Mouse (Mus musculus) E14TG2a.4 (cell line): Measurements from ENCODE around the gene Kat6b.

Source experiments
- CTCF ChIP-seq: conservative IDR thresholded peaks from 2 replicates; pipeline ENCODE4 v1.5.1; 2014; ENCODE audit warnings: low read length
- NANOG ChIP-seq: IDR thresholded peaks from 2 replicates; pipeline ENCODE4 v1.6.1; 2014; ENCODE audit warnings: borderline replicate concordance, low read length, mixed read lengths

DNA sequence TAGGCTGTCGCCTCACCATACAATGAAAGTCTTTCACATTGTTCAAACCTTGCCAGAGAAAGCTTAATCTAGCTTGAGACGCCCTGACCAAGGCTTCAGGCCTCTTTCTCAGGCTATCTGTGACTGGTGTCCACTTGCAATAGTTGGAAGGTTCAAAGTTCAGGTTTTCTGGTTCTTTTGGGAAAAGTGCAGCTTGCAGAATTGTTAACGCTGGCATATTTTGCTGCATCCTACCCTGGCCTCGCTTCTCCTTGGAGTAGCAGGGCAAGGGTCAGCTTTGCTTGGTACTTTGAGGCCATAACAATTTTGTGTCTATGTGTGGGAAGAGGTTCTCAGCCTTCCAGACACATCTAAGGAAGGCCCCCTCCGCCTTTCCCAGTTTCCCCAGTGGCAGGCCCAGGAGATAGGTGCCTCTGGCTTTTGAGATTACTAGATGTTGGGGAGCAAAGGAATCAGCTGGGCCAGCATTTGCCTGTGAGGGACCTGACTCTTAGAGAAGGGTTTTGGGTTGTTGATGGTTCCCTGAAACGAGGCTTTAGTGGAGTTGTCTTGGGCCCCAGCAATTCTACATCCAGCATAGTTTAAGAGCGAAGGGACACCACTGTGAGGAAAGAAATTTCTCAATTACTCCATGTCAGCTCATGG is 215.1 kb downstream of the Kat6b start:
- TF ChIP-seq CTCF (no peak), NANOG (no peak)
